Mouse (Mus musculus) ES-E14 (cell line): Measurements from ENCODE around the gene Mtcl1. TPM values are rescaled to one million over a fixed set of nuclear protein-coding genes. Genes with fewer than 3 reads are reported as not detected.

ENCODE experiments used
- DNase-seq: peaks from one replicate; pipeline ENCODE4 v3.0.0-alpha.2; 2013; ENCODE audit warnings: low read depth, low spot score
- H3K27ac ChIP-seq: 2 replicates; pipeline ENCODE4 v1.5.1; 2012; ENCODE audit warnings: low read depth, mild to moderate bottlenecking, low read length, moderate library complexity, mixed read lengths; ENCODE audit not compliant: poor library complexity, insufficient read depth, severe bottlenecking
- H3K36me3 ChIP-seq: 2 replicates; pipeline ENCODE4 v1.6.1; 2012; ENCODE audit warnings: mild to moderate bottlenecking, low read length, moderate library complexity, mixed read lengths; ENCODE audit not compliant: control insufficient read depth, poor library complexity, insufficient read depth, severe bottlenecking
- H3K4me1 ChIP-seq, 2 experiments: fragments of 150-350 bp in 1 of 2; sonication (generic) in 1 of 2; 2 replicates each; pipeline ENCODE4 v1.6.1; 2012; ENCODE audit warnings: low read length in 2 of 2, mild to moderate bottlenecking in 1 of 2, mixed read lengths in 1 of 2; ENCODE audit not compliant: control insufficient read depth in 2 of 2, insufficient read depth in 2 of 2, poor library complexity in 1 of 2
- H3K4me3 ChIP-seq, 2 experiments: fragments of 150-350 bp in 1 of 2; sonication (generic) in 1 of 2; 2 replicates each; pipeline ENCODE4 v1.5.1; 2012; ENCODE audit warnings: low read length in 2 of 2, low read depth in 1 of 2, mild to moderate bottlenecking in 1 of 2, mixed read lengths in 1 of 2; ENCODE audit not compliant: insufficient read depth in 1 of 2, poor library complexity in 1 of 2, severe bottlenecking in 1 of 2
- H3K9ac ChIP-seq: 2 replicates; pipeline ENCODE4 v1.6.1; 2012; ENCODE audit warnings: low read depth, mild to moderate bottlenecking, low read length, mixed read lengths; ENCODE audit not compliant: poor library complexity, insufficient read depth, severe bottlenecking
- H3K9me3 ChIP-seq: fragments of 150-350 bp; sonication (generic); 2 replicates; pipeline ENCODE4 v1.6.1; 2012; ENCODE audit warnings: low read depth, mild to moderate bottlenecking, low read length; ENCODE audit not compliant: control insufficient read depth, insufficient read depth
- CHD2 ChIP-seq: IDR thresholded peaks from 2 replicates; pipeline ENCODE4 v1.6.1; 2014; ENCODE audit warnings: mild to moderate bottlenecking, low read depth, low read length, inconsistent platforms
- HCFC1 ChIP-seq: IDR thresholded peaks from 2 replicates; pipeline ENCODE4 v1.6.1; 2012; ENCODE audit warnings: low read length, inconsistent platforms, borderline replicate concordance; ENCODE audit not compliant: insufficient read depth
- MAFK ChIP-seq: IDR thresholded peaks from 2 replicates; pipeline ENCODE4 v1.6.1; 2014; ENCODE audit warnings: mild to moderate bottlenecking, low read depth, low read length, inconsistent platforms; ENCODE audit not compliant: insufficient read depth
- ZC3H11A ChIP-seq: IDR thresholded peaks from 2 replicates; pipeline ENCODE4 v1.6.1; 2012; ENCODE audit warnings: low read depth, mild to moderate bottlenecking, inconsistent platforms, low read length, borderline replicate concordance
- ZNF384 ChIP-seq: IDR thresholded peaks from 2 replicates; pipeline ENCODE4 v1.6.1; 2012; ENCODE audit warnings: low read depth, low read length, inconsistent platforms
- in situ Hi-C, 2 experiments: fragments of 600-800 bp; cut with MboI; formaldehyde crosslinking; loops; one replicate each; pipeline ENCODE4 v1.15.1; 2025; ENCODE audit warnings: low sequenced_read_pairs in 2 of 2, inconsistent platforms in 1 of 2; ENCODE audit not compliant: unreplicated experiment in 2 of 2
- total RNA-seq: library from RNA; depleted of rRNA; stranded (reverse); fragments of 300-350 nt; gene quantifications from 2 replicates; pipeline ENCODE4 v1.2.3, GENCODE M21; 2012

Mtcl1 gene
- total RNA-seq, 1 experiment, result 75.8 TPM

DNA sequence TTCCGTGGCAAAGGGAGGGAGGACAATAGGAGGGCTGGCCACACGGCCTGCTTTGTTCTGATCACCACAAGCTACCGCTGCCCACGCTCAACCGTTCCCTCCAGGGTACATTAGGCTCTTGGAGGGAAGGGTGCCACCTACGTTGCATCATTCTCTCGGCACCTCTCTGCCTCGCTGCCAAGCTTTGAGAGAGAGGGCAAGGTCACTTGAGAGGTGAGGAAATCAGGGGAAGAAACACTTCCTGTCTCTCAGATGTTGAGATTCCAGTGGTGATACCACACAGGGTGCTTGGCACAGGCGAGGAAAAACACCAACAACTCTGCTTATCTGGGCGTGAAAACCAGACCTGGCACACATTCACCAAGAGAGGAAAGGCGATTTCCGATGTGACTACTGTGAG lies 108.8 kb downstream of the Mtcl1 start:
- no peak overlapping the region for H3K4me3 ChIP-seq
- no peaks in the 10 kb centered on the region for H3K9me3 ChIP-seq
- in situ Hi-C loops, result no loop called here
- no peak overlapping the region for H3K9ac ChIP-seq
- TF ChIP-seq ZNF384 (no peak), CHD2 (no peak), MAFK (no peak), HCFC1 (no peak), ZC3H11A (no peak)
- peaks cover 4 to 19% of the 10 kb centered on the region in 2 experiments for H3K4me1 ChIP-seq
- H3K27ac ChIP-seq, result no peak overlapping the region
- peaks cover 59% of the 10 kb centered on the region for H3K36me3 ChIP-seq
- DNase-seq, result no peak

DNA sequence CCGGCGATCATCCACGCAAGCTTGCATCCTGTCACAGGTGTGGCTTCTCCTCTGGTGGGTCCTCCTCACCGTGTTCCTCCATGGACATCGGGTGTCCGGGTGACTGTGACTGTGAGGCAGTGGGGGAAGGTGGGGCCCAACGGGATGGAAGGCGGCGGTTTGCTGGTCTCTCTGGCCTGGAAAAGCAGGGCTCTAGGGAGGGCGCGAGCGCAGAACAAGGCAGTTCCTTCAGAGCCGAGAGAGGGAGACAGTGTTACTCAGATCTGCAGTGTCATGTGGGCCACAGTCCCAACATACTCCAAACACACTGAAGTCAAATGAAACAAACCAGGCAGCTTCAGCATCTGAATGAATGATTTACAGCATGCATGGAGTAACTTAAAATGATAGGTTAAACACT lies 111.6 kb downstream of the Mtcl1 start:
- peaks cover 33% of the 10 kb centered on the region for H3K36me3 ChIP-seq
- H3K4me3 ChIP-seq, result no peak overlapping the region
- peaks cover 6 to 20% of the 10 kb centered on the region in 2 experiments; a peak in 3 of 4 replicates for H3K4me1 ChIP-seq
- no peak overlapping the region; the same call in 1 of the 2 replicates for H3K27ac ChIP-seq
- DNase-seq, result no peak
- no peak overlapping the region for H3K9ac ChIP-seq
- H3K9me3 ChIP-seq, result no peaks in the 10 kb centered on the region
- in situ Hi-C loops, result no loop called here
- no peak for TF ChIP-seq ZC3H11A
- TF ChIP-seq MAFK, result no peak
- TF ChIP-seq ZNF384, result no peak
- TF ChIP-seq CHD2, result no peak
- TF ChIP-seq HCFC1, result no peak

DNA sequence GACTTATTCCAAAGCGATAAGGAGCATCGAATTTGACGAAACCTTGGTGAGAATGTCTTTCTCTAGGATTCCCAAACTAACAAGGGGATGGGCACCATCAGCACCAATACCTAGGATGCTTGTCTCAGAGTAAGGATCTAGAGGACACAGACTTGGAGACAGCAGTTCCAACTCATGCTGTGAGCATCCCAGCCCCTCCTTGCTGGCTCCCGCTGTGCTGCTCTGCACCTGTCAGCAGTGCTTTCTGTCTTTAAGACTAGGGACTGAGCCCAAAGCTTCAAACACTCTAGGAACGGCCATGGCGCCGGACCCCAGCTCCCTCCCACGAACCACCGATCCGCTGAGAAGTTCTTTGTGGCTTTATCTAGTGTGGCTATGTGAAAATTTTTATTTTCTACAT lies 114.0 kb downstream of the Mtcl1 start:
- DNase-seq, result no peak
- in situ Hi-C loops, result no loop called here

DNA sequence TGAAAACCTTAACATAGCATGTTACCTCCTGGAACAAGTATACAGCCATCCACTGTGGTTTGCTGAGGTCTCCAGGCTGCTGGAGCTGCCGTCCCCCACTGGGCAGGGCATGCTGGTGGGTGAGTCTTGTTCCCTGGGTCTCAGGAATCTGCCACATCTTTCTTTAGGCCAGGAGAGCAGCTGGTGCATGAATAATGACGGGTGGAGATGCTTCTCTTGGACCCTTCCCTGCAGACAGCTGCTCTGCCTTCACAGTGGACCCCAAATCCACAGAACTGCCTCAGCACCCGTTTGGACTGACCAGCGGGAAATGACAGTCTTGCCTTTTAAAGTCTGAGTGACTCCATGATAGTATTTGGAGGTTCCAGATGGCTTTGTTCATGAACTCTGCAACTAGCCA lies 114.7 kb downstream of the Mtcl1 start:
- no peak for DNase-seq
- TF ChIP-seq ZC3H11A (no peak), MAFK (no peak), ZNF384 (no peak), HCFC1 (no peak), CHD2 (no peak)
- Histone ChIP-seq H3K9ac (no peak overlapping the region), H3K4me3 (no peak overlapping the region), H3K36me3 (peaks cover 20% of the 10 kb centered on the region), H3K9me3 (no peaks in the 10 kb centered on the region), H3K27ac (no peak overlapping the region), H3K4me1 (peaks cover 6 to 20% of the 10 kb centered on the region in 2 experiments; a peak in 3 of 4 replicates)
- in situ Hi-C loops, result no loop called here

More for the DNA sequence above, 114.0 kb downstream of the Mtcl1 start:
- Histone ChIP-seq H3K4me3 (no peak overlapping the region), H3K36me3 (peaks cover 20% of the 10 kb centered on the region), H3K4me1 (peaks cover 6 to 20% of the 10 kb centered on the region in 2 experiments; a peak in 3 of 4 replicates), H3K9ac (no peak overlapping the region), H3K27ac (no peak overlapping the region), H3K9me3 (no peaks in the 10 kb centered on the region)
- TF ChIP-seq ZNF384, result no peak
- TF ChIP-seq CHD2, result no peak
- TF ChIP-seq ZC3H11A, result no peak
- TF ChIP-seq MAFK, result no peak
- TF ChIP-seq HCFC1, result no peak

DNA sequence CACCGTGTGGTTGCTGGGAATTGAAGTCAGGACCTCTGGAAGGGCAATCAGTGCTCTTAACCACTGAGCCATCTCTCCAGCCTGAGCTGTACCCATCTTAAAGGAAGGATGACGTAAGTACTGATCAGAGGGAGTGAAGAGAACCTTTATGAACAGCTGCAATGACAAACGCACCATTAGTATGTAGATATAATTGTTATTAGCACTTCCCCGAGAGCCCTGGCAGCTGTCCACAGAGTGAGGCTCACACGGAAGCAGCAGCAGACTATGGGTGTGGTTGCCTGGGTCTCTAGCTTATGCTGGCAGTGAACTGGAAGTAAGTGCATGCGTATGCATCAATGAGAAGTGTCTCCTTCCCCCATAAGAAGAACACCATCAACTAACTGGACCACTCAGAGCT lies 118.3 kb downstream of the Mtcl1 start:
- in situ Hi-C loops, result no loop called here
- no peaks in the 10 kb centered on the region for H3K9me3 ChIP-seq
- H3K27ac ChIP-seq, result no peak overlapping the region
- TF ChIP-seq HCFC1 (no peak), ZC3H11A (no peak), ZNF384 (no peak), MAFK (no peak)
- no peak overlapping the region for H3K9ac ChIP-seq
- H3K4me1 ChIP-seq, result peaks cover 2 to 4% of the 10 kb centered on the region in 2 experiments; a peak in 1 of 4 replicates
- H3K4me3 ChIP-seq, result no peak overlapping the region
- no peak for DNase-seq
- no peaks in the 10 kb centered on the region for H3K36me3 ChIP-seq
